Mouse (Mus musculus): ENCODE measurements around the gene Pitpnm1. TPM values are rescaled to one million over a fixed set of nuclear protein-coding genes. Genes with fewer than 3 reads are reported as not detected.

Gene Pitpnm1
- polyA plus RNA-seq, 1 experiment from 2014 or later, result 43.3 TPM

DNA sequence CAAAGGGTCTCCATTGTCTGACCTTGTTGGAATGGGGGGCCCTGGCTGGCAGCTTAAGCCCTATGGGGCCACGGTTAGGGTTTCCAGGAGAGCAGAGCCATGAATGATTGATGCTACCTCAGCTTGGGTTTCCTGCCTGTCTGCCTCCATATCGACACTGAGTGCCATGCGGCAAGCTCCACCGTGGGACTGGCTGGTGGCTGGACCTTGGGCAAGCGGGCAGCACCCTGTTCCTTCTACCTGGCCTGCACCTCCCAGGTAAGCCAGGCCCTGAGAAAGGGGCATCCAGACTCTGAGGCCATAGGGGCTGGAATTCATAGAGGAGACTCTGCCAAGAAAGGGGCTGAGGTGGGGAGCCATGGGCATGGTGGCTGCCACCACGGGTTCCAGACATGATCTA is 40.3 kb downstream of the Pitpnm1 start:
- no peak overlapping the region for H3K27ac ChIP-seq
- H3K4me3 ChIP-seq, result no peak overlapping the region
- H3K9me3 ChIP-seq, result no peaks in the 10 kb centered on the region
- H3K9ac ChIP-seq, result no peak overlapping the region
- H3K27me3 ChIP-seq, result no peaks in the 10 kb centered on the region
- H3K4me2 ChIP-seq, result no peak overlapping the region
- no peak for ATAC-seq (ENCODE audit: low FRiP score)
- peaks cover 4% of the 10 kb centered on the region for H3K4me1 ChIP-seq (replicated peaks)
- WGBS, result 87% methylated on average over 6 of the region's 6 CpGs
- no peaks in the 10 kb centered on the region for H3K36me3 ChIP-seq

DNA sequence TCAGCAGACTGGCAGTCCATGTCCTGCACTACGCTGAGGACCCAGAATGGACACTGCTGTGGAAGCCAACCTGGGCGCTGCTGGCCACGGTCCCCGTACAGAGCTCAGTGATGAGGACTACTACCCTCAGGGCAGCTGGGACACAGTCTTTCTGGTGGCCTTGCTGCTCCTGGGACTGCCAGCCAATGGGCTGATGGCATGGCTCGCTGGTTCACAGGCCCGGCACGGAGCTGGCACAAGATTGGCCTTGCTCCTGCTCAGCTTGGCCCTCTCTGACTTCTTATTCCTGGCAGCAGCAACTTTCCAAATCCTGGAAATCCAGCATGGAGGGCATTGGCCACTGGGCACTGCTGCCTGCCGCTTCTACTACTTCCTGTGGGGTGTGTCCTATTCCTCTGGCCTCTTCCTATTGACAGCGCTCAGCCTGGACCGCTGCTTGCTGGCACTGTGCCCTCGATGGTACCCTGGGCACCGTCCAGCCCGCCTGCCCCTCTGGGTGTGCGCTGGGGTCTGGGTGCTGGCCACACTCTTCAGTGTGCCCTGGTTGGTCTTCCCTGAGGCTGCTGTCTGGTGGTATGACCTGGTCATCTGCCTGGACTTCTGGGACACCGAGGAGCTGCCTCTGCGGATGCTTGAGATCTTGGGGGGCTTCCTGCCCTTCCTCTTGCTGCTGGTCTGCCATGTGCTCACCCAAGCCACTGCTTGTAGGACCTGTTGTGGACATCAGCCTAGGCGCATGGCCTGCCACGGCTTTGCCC is 42.8 kb downstream of the Pitpnm1 start:
- 93% methylated on average over 18 of the region's 18 CpGs for WGBS

DNA sequence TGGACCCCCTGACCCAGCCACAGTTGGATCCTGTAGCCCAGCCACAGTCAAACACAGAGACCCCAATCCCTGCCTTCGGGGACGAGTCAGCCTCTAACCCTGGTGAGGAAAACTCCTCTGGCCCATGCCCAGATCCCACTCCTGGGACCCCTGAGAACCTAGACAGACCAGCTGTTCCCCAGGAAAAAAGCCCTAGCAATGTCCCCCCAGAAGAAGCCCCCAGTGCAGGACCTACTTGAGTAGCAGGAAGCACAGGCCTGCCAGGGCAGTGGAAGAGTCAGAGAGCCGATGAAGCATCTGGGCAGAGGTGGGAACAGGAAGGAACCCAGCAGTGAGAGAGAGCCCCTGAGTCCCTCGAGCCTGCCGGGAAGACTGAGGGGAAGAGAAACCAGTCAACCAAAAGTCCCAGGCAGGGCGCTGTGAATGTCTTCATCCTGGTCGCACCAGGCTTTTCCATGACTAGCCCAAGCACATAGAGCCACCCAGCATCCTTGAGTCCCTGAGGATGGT is 44.0 kb downstream of the Pitpnm1 start, which contains the start of gene Cabp4:
Gene Cabp4 (minus strand): TSS at position 275 of the 510 bp plus-strand sequence.
- ATAC-seq (ENCODE audit: low FRiP score), result no peak
- no peaks in the 10 kb centered on the region for H3K36me3 ChIP-seq
- no peaks in the 10 kb centered on the region for H3K9me3 ChIP-seq
- no peak within 1 kb of the TSS for H3K27ac ChIP-seq
- no peak within 1 kb of the TSS for H3K4me2 ChIP-seq
- H3K9ac ChIP-seq, result no peak within 1 kb of the TSS
- H3K4me3 ChIP-seq, result no peak within 1 kb of the TSS
- 86% methylated on average over 7 of the region's 7 CpGs for WGBS
- H3K27me3 ChIP-seq, result no peaks in the 10 kb centered on the region
- H3K4me1 ChIP-seq (replicated peaks), result peaks cover 15% of the 10 kb centered on the region

More for the DNA sequence above, 42.8 kb downstream of the Pitpnm1 start:
- H3K4me3 ChIP-seq, result no peak overlapping the region
- peaks cover 6% of the 10 kb centered on the region for H3K4me1 ChIP-seq (replicated peaks)
- no peak overlapping the region for H3K9ac ChIP-seq
- H3K36me3 ChIP-seq, result no peaks in the 10 kb centered on the region
- no peak overlapping the region for H3K4me2 ChIP-seq
- no peaks in the 10 kb centered on the region for H3K27me3 ChIP-seq
- no peak for ATAC-seq (ENCODE audit: low FRiP score)
- H3K9me3 ChIP-seq, result no peaks in the 10 kb centered on the region
- H3K27ac ChIP-seq, result no peak overlapping the region

DNA sequence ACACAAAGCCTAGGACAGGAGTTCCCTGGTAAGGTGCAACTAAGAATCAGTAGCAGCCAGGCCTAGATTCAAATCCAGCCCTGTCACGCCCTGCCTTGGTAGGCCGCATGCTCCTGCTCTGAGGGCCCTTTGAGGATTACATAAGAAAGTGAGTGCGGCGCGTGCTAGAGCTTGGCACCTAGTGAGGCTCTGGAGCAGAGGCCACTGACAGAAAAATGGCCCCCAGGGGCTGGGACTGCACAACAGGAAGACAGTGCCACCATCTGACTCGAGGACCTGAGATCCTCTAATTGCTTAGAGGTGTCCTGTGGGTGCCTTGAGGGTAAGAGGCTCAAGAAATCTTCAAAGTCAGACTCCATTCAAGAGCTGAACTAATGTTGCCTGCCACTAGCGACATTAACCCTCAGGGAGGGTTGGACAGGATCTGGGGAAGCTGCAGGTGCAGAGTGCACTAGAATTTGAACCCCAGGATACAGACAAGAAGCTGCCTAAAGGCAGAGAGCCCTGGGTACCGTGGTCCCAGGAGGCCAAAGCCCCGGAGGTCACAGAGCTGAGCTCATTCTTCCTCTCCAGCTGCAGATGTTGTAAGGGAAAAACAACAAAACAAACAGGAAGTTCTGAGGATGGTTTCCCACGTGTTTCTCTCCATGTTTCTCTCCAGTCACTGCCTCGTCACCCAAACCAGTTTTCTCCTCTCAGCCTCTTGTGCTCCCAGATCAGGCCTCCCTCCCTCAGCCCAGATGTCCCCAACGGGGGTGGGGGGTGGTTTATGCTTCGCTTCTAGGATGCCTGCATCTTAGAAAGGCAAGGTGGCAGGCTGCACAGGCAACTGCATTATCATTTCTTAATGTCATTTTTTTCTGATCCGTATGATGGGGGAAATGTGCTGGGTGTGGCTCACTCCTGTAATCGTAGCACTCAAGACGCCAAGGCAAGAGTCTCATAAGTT is 45.0 kb downstream of the Pitpnm1 start:
- H3K4me2 ChIP-seq, result no peak overlapping the region
- H3K27me3 ChIP-seq, result no peaks in the 10 kb centered on the region
- no peak overlapping the region for H3K4me3 ChIP-seq
- H3K9me3 ChIP-seq, result no peaks in the 10 kb centered on the region
- peaks cover 21% of the 10 kb centered on the region for H3K4me1 ChIP-seq (replicated peaks)
- no peak for ATAC-seq (ENCODE audit: low FRiP score)
- no peak overlapping the region for H3K9ac ChIP-seq
- H3K36me3 ChIP-seq, result peaks cover under 1% of the 10 kb centered on the region; the same call in 1 of the 2 replicates
- 86% methylated on average over 16 of the region's 16 CpGs for WGBS
- H3K27ac ChIP-seq, result no peak overlapping the region

DNA sequence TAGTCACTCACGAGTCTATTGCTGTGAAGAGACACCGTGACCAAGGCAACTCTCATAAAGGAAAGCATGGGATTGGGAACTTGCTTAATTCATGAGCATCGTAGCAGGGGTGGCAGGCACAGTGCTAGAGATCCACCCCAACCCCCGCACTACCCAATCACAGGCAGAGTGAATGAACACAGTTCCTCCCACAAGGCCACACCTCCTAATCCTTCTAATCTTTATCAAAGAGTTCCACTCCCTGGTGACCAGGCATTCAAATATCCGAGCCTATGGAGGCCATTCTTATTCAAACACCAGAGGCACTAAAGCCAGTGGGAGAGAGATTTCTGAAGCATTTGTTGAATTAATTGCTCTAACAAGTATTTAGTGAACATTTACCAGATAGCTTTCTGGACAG is 46.1 kb downstream of the Pitpnm1 start:
- Histone ChIP-seq H3K36me3 (peaks cover 12% of the 10 kb centered on the region), H3K27me3 (no peaks in the 10 kb centered on the region), H3K4me3 (no peak overlapping the region), H3K9ac (no peak overlapping the region), H3K9me3 (no peaks in the 10 kb centered on the region), H3K27ac (no peak overlapping the region), H3K4me2 (no peak overlapping the region), H3K4me1 (replicated peaks) (peaks cover 30% of the 10 kb centered on the region)
- ATAC-seq (ENCODE audit: low FRiP score), result no peak
- 88% methylated on average over 5 of the region's 5 CpGs for WGBS

DNA sequence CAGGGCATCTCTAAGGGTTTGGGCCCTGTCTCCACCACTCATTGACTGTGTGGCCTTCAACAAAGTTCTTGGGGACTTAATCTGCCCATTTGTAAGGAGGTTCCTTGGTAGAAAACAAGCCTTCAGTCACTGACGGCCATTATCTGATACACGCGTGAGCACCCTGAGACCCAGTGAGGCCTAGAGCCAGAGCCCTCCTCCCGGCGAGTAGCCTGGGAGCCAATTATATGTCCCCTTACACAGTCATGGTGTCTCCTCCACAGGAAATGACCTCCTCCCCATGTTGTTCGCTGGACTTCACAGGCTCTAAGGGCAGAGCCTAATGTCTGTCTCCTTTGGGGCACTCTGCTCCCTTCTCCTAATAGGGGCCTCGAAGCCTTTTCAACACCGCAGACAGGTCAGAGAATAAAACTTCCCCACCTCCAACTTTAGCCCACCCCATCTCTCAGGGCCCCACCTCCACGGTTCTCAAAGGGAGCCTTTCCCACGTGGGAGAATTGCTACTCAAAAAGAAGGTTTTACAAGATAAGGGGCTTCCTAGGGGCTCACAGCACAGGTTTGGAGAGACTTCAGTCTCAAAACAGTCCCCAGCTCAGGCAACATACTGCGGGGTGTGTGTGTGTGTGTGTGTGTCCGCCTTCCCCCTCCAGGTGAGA is 46.7 kb downstream of the Pitpnm1 start:
- Histone ChIP-seq H3K27me3 (no peaks in the 10 kb centered on the region), H3K9ac (no peak overlapping the region), H3K36me3 (peaks cover 17% of the 10 kb centered on the region), H3K4me1 (replicated peaks) (peaks cover 30% of the 10 kb centered on the region), H3K9me3 (no peaks in the 10 kb centered on the region), H3K4me2 (no peak overlapping the region), H3K4me3 (no peak overlapping the region), H3K27ac (no peak overlapping the region)
- 65% methylated on average over 12 of the region's 12 CpGs for WGBS
- no peak for ATAC-seq (ENCODE audit: low FRiP score)

DNA sequence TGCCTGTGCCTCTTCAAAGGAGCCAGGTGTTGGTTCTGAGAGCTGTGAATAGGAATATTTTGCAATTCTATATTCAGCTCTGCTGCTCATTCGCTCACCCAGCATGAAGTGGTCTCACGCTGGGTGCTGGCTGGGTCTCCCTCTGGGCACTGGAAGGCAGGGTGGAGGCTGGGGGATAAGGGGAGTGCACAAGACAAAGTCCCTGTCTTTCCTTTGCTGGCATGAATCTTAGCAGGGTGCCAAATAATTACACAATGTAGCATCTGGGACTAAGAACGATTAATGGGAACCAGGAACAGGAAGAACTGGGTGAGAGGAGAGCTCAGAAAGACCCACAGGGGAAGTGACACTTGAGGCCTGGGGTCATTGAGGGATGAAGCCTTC is 47.2 kb downstream of the Pitpnm1 start:
- no peak overlapping the region for H3K27ac ChIP-seq
- no peak overlapping the region for H3K9ac ChIP-seq

DNA sequence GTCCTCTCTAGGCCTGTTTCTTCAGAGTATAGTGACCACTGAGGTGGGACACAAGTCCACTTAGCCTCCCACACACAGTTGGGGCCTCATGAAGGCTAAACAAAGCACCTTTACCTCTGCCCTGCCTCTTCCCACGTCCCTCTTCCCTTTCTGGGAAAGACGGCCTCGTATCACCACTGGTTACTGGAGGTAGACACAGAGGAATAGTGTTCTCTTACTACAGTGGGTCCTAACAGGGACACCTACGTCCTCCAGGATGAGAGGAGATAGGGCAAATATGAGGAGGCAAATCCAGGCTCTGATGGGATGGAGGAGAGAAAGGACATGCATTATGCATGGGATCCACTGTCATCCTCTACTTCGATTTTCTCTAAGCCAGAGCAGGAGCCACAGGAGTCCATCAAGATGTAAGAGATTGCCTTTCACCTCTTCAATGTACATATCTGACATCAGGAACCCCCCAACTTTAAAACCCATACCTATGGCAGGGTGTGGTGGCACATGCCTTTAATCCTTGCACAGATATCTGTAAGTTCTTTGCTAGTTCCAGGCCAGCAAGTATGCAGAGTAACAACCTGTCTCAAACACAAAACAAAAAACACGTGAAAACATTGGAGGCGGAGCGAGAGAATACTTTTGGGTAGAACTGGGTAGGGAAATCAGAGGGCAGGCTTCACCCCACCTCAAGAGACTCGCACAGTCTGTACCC is 48.1 kb downstream of the Pitpnm1 start:
- 33% methylated on average over 9 of the region's 9 CpGs for WGBS
- Histone ChIP-seq H3K4me2 (peak overlapping the region; percentile 93), H3K9ac (peak overlapping the region; percentile 94), H3K27ac (peak overlapping the region; percentile 46), H3K4me1 (replicated peaks) (peaks cover 30% of the 10 kb centered on the region), H3K4me3 (peak overlapping the region; percentile 85), H3K9me3 (no peaks in the 10 kb centered on the region), H3K36me3 (peaks cover 29% of the 10 kb centered on the region), H3K27me3 (no peaks in the 10 kb centered on the region)
- no peak for ATAC-seq (ENCODE audit: low FRiP score)

More for the DNA sequence above, 47.2 kb downstream of the Pitpnm1 start:
- Histone ChIP-seq H3K36me3 (peaks cover 21% of the 10 kb centered on the region), H3K4me1 (replicated peaks) (peaks cover 30% of the 10 kb centered on the region), H3K9me3 (no peaks in the 10 kb centered on the region), H3K4me3 (no peak overlapping the region), H3K27me3 (no peaks in the 10 kb centered on the region), H3K4me2 (no peak overlapping the region)
- ATAC-seq (ENCODE audit: low FRiP score), result no peak
- WGBS, result 40% methylated on average over 3 of the region's 3 CpGs

DNA sequence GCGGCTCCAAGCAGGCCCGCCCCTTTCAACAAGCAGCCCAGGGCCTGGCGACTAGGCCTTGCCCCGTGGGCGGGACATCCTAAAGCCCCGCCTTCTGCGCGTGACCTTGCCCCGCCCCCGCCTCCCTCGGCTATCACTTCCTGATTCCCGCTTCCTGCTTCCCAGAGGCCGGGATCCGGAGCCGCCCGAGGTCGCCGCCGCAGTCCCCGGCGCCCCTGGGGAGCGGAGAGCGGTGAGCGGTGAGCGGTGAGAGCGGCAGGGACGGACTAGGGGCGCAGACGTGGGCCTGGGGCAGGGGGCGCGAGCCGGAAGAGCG is 48.7 kb downstream of the Pitpnm1 start, which contains the start of gene Coro1b:
Gene Coro1b (plus strand): TSS at position 129 of the 316 bp plus-strand sequence.
- peak within 1 kb of the TSS; percentile 85 for H3K4me3 ChIP-seq
- peak; percentile 93 for ATAC-seq (ENCODE audit: low FRiP score)
- H3K27me3 ChIP-seq, result no peaks in the 10 kb centered on the region
- peaks cover 30% of the 10 kb centered on the region for H3K4me1 ChIP-seq (replicated peaks)
- H3K9me3 ChIP-seq, result no peaks in the 10 kb centered on the region
- whole genome bisulfite sequencing, result 0% methylated on average over 33 of the region's 33 CpGs
- H3K36me3 ChIP-seq, result peaks cover 34% of the 10 kb centered on the region
- H3K27ac ChIP-seq, result peak within 1 kb of the TSS; percentile 85
- H3K9ac ChIP-seq, result peak within 1 kb of the TSS; percentile 94
- peak within 1 kb of the TSS; percentile 93 for H3K4me2 ChIP-seq

DNA sequence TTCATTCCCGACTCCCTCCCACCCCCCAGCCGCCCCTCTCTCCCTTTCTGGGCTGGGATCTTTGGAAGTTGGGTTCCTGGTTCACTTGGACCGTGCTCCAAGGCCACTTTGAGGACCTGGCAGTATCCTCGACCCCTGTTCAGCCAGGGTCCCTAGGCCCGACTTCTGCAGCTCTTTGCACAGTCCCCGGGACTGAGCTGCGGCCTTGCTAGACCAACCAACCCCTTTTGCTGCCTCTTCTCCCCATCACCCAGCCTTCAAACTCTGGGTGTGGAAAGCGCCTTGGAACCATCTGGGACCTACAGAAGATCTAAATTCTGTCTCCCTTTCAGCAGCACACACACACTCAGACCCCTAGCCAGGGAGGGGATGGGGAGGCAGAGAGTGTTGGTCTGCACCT is 49.0 kb downstream of the Pitpnm1 start:
- peak; percentile 37; the same call in 1 of the 2 replicates for ATAC-seq (ENCODE audit: low FRiP score)
- Histone ChIP-seq H3K4me1 (replicated peaks) (peaks cover 30% of the 10 kb centered on the region), H3K9ac (peak overlapping the region; percentile 94), H3K9me3 (no peaks in the 10 kb centered on the region), H3K27me3 (no peaks in the 10 kb centered on the region), H3K4me2 (peak overlapping the region; percentile 93), H3K36me3 (peaks cover 37% of the 10 kb centered on the region), H3K27ac (peak overlapping the region; percentile 85), H3K4me3 (peak overlapping the region; percentile 85)
- 6% methylated on average over 8 of the region's 8 CpGs for WGBS

DNA sequence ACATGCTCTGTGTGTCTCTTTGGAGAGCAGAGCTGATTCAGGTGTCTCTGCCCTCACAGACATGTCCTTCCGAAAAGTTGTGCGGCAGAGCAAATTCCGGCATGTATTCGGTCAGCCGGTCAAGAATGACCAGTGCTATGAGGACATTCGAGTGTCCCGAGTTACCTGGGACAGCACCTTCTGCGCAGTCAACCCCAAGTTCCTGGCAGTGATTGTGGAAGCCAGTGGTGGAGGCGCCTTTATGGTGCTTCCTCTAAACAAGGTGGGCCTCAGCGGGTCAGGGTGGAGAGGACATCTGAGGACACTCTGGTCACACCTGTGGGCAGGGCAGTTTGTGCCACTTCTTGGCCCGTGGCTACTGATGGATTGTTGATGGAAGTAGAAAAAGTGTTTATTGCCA is 49.5 kb downstream of the Pitpnm1 start:
- Histone ChIP-seq H3K4me2 (peak overlapping the region; percentile 93), H3K9me3 (no peaks in the 10 kb centered on the region), H3K9ac (peak overlapping the region; percentile 94), H3K27ac (no peak overlapping the region), H3K27me3 (no peaks in the 10 kb centered on the region), H3K4me3 (peak overlapping the region; percentile 85), H3K36me3 (peaks cover 37% of the 10 kb centered on the region), H3K4me1 (replicated peaks) (peaks cover 30% of the 10 kb centered on the region)
- no peak for ATAC-seq (ENCODE audit: low FRiP score)
- WGBS, result 91% methylated on average over 11 of the region's 11 CpGs
